9 mouse cellular contexts compared by ENCODE assay signal in genomic region chr11:52332421-52333118, GRCm38 (mm10). TPM values are rescaled to one million over a fixed set of nuclear protein-coding genes. Genes with fewer than 3 reads are reported as not detected.
DNase-seq lines count a peak whose midpoint lies in the region; ATAC-seq lines count a peak whose summit lies in the region.
"Had no signal": no experiment of that assay in that cellular context is flagged by ENCODE, and none has a peak within 500 bp of the region (broad histone marks: within the 10 kb centered on the region; RNA-seq: fewer than 3 reads in every experiment).

No protein-coding gene starts in this region.

- ATAC-seq in lung, embryonic 16.5 days (ENCODE audit: low read depth), result peak; percentile 72; the same call in 1 of the 2 replicates
- peak; percentile 45; the same call in 1 of the 2 replicates for ATAC-seq in stomach, embryonic 16.5 days (ENCODE audit: insufficient read depth, low FRiP score)
- ATAC-seq in erythroid progenitor cell, adult 5-6 weeks (replicated peaks; ENCODE audit: low FRiP score, poor library complexity, severe bottlenecking), result no peak

- peaks cover 7% of the 10 kb centered on the region; the same call in 1 of the 2 replicates for H3K4me1 ChIP-seq in lung, embryonic 16.5 days (replicated peaks; ENCODE audit: control insufficient read depth, insufficient read depth, low read length)
- peaks cover 12% of the 10 kb centered on the region for H3K4me1 ChIP-seq in stomach, embryonic 16.5 days (ENCODE audit: control insufficient read depth, insufficient read depth, low read length)

- no peak overlapping the region for H3K4me3 ChIP-seq in lung, embryonic 16.5 days (ENCODE audit: low read length)
- H3K4me3 ChIP-seq in stomach, embryonic 16.5 days (replicated peaks; ENCODE audit: low read length), result no peak overlapping the region

- 25% methylated on average over 16 of the region's 16 CpGs for WGBS in lung, embryonic 16.5 days
- whole genome bisulfite sequencing in stomach, embryonic 16.5 days, result 25% methylated on average over 16 of the region's 16 CpGs

- no peak overlapping the region for H3K9ac ChIP-seq in lung, embryonic 16.5 days (ENCODE audit: low read length)
- no peak overlapping the region for H3K9ac ChIP-seq in stomach, embryonic 16.5 days (ENCODE audit: low read length)

- H3K9me3 ChIP-seq in lung, embryonic 16.5 days (ENCODE audit: control insufficient read depth, low read length), result no peaks in the 10 kb centered on the region
- no peaks in the 10 kb centered on the region for H3K9me3 ChIP-seq in stomach, embryonic 16.5 days (replicated peaks; ENCODE audit: control insufficient read depth, low read length)

- no peak for DNase-seq in lung, postnatal 25 days (ENCODE audit: low spot score)
- DNase-seq in cerebellum, postnatal 25 days, result peak; percentile 62 to 74
- peak; percentile 74 for DNase-seq in kidney, adult 18-20 months
- no peak for DNase-seq in urinary bladder, adult 18-20 months (ENCODE audit: low spot score in 2 of 2)
- DNase-seq in urinary bladder, postnatal 14 days (ENCODE audit: low spot score), result no peak

- H3K27ac ChIP-seq in lung, embryonic 16.5 days (ENCODE audit: low read length), result no peak overlapping the region
- H3K27ac ChIP-seq in stomach, embryonic 16.5 days (ENCODE audit: low read length), result no peak overlapping the region
- H3K27ac ChIP-seq: macrophage had no signal

- no peaks in the 10 kb centered on the region for H3K36me3 ChIP-seq in lung, embryonic 16.5 days (ENCODE audit: control insufficient read depth, insufficient read depth, low read length)
- no peaks in the 10 kb centered on the region for H3K36me3 ChIP-seq in stomach, embryonic 16.5 days (ENCODE audit: control insufficient read depth, insufficient read depth, low read length)

- H3K27me3 ChIP-seq in lung, embryonic 16.5 days (ENCODE audit: control insufficient read depth, insufficient read depth, low read depth, low read length), result no peaks in the 10 kb centered on the region
- no peaks in the 10 kb centered on the region for H3K27me3 ChIP-seq in stomach, embryonic 16.5 days (ENCODE audit: control insufficient read depth, insufficient read depth, low read length)

- H3K4me2 ChIP-seq in lung, embryonic 16.5 days (ENCODE audit: low read depth, low read length), result no peak overlapping the region
- H3K4me2 ChIP-seq in stomach, embryonic 16.5 days (ENCODE audit: low read depth, low read length), result no peak overlapping the region

RNA-seq across cellular contexts. Expression of gene Vdac1, which starts 28.1 kb away (rescaled TPM):
- 255 and 264 TPM in 2 replicates for polyA plus RNA-seq in lung, embryonic 16.5 days (2015; fragmentation: Nextera tagmentation; extraction: Ambion mirVana)
- polyA plus RNA-seq in stomach, embryonic 16.5 days (2015; fragmentation: Nextera tagmentation; extraction: Ambion mirVana), result 280 and 325 TPM in 2 replicates
- 36.9 and 45.4 TPM in 2 replicates for total RNA-seq in erythroid progenitor cell, adult 5-6 weeks (2015; ENCODE audit: low replicate concordance)
- 40.2 and 42.2 TPM in 2 replicates for total RNA-seq in erythroid progenitor cell, adult 5-6 weeks (2017; ENCODE audit: low replicate concordance)

RNA-seq across cellular contexts. Expression of gene Tcf7, which starts 49.8 kb away (rescaled TPM):
- polyA plus RNA-seq in lung, embryonic 16.5 days (2015; fragmentation: Nextera tagmentation; extraction: Ambion mirVana), result 16.4 and 19.9 TPM in 2 replicates
- polyA plus RNA-seq in stomach, embryonic 16.5 days (2015; fragmentation: Nextera tagmentation; extraction: Ambion mirVana), result 2.8 TPM in 2 replicates
- total RNA-seq in erythroid progenitor cell, adult 5-6 weeks (2015; ENCODE audit: low replicate concordance), result 16.2 and 22.6 TPM in 2 replicates
- 1.4 and 3.3 TPM in 2 replicates for total RNA-seq in erythroid progenitor cell, adult 5-6 weeks (2017; ENCODE audit: low replicate concordance)

Comparison
In these comparisons a context has a peak if more than half of its experiments do, and no peak if none do; other contexts are left out.
1. DNase-seq: peak in cerebellum, postnatal 25 days (2 of 2) and kidney, adult 18-20 months (single experiment); none in lung, postnatal 25 days (single experiment), urinary bladder, adult 18-20 months (0 of 2) and urinary bladder, postnatal 14 days (single experiment).